Mouse (Mus musculus) duodenum, adult 2 months (tissue): ENCODE measurements around the gene Rbbp5. TPM values are rescaled to one million over a fixed set of nuclear protein-coding genes. Genes with fewer than 3 reads are reported as not detected.

Source experiments
- polyA plus RNA-seq: library from polyadenylated mRNA; depleted of rRNA; stranded (reverse); fragments of >200 nt; gene quantifications from 2 replicates; pipeline ENCODE4 v1.2.3, GENCODE M21; 2012; ENCODE audit warnings: low replicate concordance; rRNA removed

The Rbbp5 gene
- 4.0 and 4.2 TPM in 2 replicates for polyA plus RNA-seq

GRCm38 (mm10) chr1:132476928-132477691 is at the start of gene Rbbp5:
Gene Rbbp5, plus strand, starts transcription at chr1:132477365.

GRCm38 (mm10) chr1:132506058-132506457 is 28.9 kb downstream of the Rbbp5 start, which contains the start of gene Tmem81:
Gene Tmem81, plus strand, starts transcription at chr1:132506230.

GRCm38 (mm10) chr1:132542762-132543306 is 65.7 kb downstream of the Rbbp5 start, which contains the start of gene Cntn2:
Gene Cntn2, minus strand, starts transcription at chr1:132543256.

Other genes starting within 250 kb of the Rbbp5 start
- not detected in 2 replicates for gene Gm10188, start 247.6 kb upstream of the Rbbp5 start, polyA plus RNA-seq
- 0.71 and 0.77 TPM in 2 replicates for gene Klhdc8a, start 178.7 kb upstream of the Rbbp5 start, polyA plus RNA-seq
- 17.4 and 74.3 TPM in 2 replicates for gene Nuak2, start 161.2 kb upstream of the Rbbp5 start, polyA plus RNA-seq
- gene Tmcc2, start 86.1 kb upstream of the Rbbp5 start, polyA plus RNA-seq = 3.5 and 3.8 TPM in 2 replicates
- gene Dstyk, start 59.8 kb upstream of the Rbbp5 start, polyA plus RNA-seq = 1.8 and 2.6 TPM in 2 replicates
- gene Tmem81, start 28.9 kb downstream of the Rbbp5 start, polyA plus RNA-seq = 0.94 and 1.1 TPM in 2 replicates
- gene Cntn2, start 65.9 kb downstream of the Rbbp5 start, polyA plus RNA-seq = 0.06 and 0.22 TPM in 2 replicates